Mouse (Mus musculus): ENCODE measurements around the gene Sox5. TPM values are rescaled to one million over a fixed set of nuclear protein-coding genes. Genes with fewer than 3 reads are reported as not detected.
A peak's percentile ranks its signal among the peaks of the same experiment; 100 is the strongest.

Sox5 gene
- polyA plus RNA-seq, 1 experiment, result 2.5 TPM

GRCm38 (mm10) chr6:144545549-144545948 is 236.2 kb downstream of the Sox5 start:
- H3K36me3 ChIP-seq (ENCODE audit: control insufficient read depth, insufficient read depth, low read length), result no peaks in the 10 kb centered on the region
- no peaks in the 10 kb centered on the region for H3K4me1 ChIP-seq (ENCODE audit: control insufficient read depth, insufficient read depth, insufficient read length)
- no peaks in the 10 kb centered on the region for H3K27me3 ChIP-seq (ENCODE audit: control insufficient read depth, insufficient read depth, low read length)
- no peak overlapping the region for H3K4me3 ChIP-seq (ENCODE audit: extremely low read depth, insufficient read depth, insufficient read length)
- DNase-seq (ENCODE audit: low read depth in 1 of 2, low spot score in 2 of 2), result no peak
- TF ChIP-seq CTCF (IDR thresholded peaks at IDR 0.05; ENCODE audit: extremely low read depth, insufficient read depth, insufficient read length, insufficient replicate concordance) (no peak), POLR2A (IDR thresholded peaks at IDR 0.05; ENCODE audit: low read depth, low read length) (no peak)
- WGBS, result 93% methylated on average over 8 of the region's 8 CpGs
- H3K27ac ChIP-seq (ENCODE audit: insufficient read depth, low read length), result no peak overlapping the region

GRCm38 (mm10) chr6:144541316-144541715 is 240.5 kb downstream of the Sox5 start:
- no peak overlapping the region for H3K27ac ChIP-seq (ENCODE audit: insufficient read depth, low read length)
- TF ChIP-seq POLR2A (IDR thresholded peaks at IDR 0.05; ENCODE audit: low read depth, low read length), result no peak
- TF ChIP-seq CTCF (IDR thresholded peaks at IDR 0.05; ENCODE audit: extremely low read depth, insufficient read depth, insufficient read length, insufficient replicate concordance), result no peak
- no peaks in the 10 kb centered on the region for H3K36me3 ChIP-seq (ENCODE audit: control insufficient read depth, insufficient read depth, low read length)
- WGBS, result 93% methylated on average over 9 of the region's 9 CpGs
- DNase-seq (ENCODE audit: low read depth in 1 of 2, low spot score in 2 of 2), result peak in 1 of 2 experiments; percentile 21
- H3K4me1 ChIP-seq (ENCODE audit: control insufficient read depth, insufficient read depth, insufficient read length), result no peaks in the 10 kb centered on the region; the same call in 1 of the 2 replicates
- H3K4me3 ChIP-seq (ENCODE audit: extremely low read depth, insufficient read depth, insufficient read length), result no peak overlapping the region
- no peaks in the 10 kb centered on the region for H3K27me3 ChIP-seq (ENCODE audit: control insufficient read depth, insufficient read depth, low read length)

- 88% methylated on average over 18 of the region's 18 CpGs for WGBS
- H3K4me3 ChIP-seq (ENCODE audit: extremely low read depth, insufficient read depth, insufficient read length), result no peak overlapping the region
Observed at GRCm38 (mm10) chr6:144539439-144540192, 242.2 kb downstream of the Sox5 start.

GRCm38 (mm10) chr6:144523479-144523878 is 258.3 kb downstream of the Sox5 start:
- 80% methylated on average over 11 of the region's 11 CpGs for WGBS
- TF ChIP-seq POLR2A (IDR thresholded peaks at IDR 0.05; ENCODE audit: low read depth, low read length), result no peak
- no peak for TF ChIP-seq CTCF (IDR thresholded peaks at IDR 0.05; ENCODE audit: extremely low read depth, insufficient read depth, insufficient read length, insufficient replicate concordance)
- Histone ChIP-seq H3K4me1 (ENCODE audit: control insufficient read depth, insufficient read depth, insufficient read length) (no peaks in the 10 kb centered on the region), H3K4me3 (ENCODE audit: extremely low read depth, insufficient read depth, insufficient read length) (no peak overlapping the region), H3K36me3 (ENCODE audit: control insufficient read depth, insufficient read depth, low read length) (no peaks in the 10 kb centered on the region), H3K27me3 (ENCODE audit: control insufficient read depth, insufficient read depth, low read length) (no peaks in the 10 kb centered on the region), H3K27ac (ENCODE audit: insufficient read depth, low read length) (no peak overlapping the region)
- DNase-seq (ENCODE audit: low read depth in 1 of 2, low spot score in 2 of 2), result no peak

More at GRCm38 (mm10) chr6:144539439-144540192, 242.2 kb downstream of the Sox5 start:
- no peaks in the 10 kb centered on the region for H3K36me3 ChIP-seq (ENCODE audit: control insufficient read depth, insufficient read depth, low read length)
- H3K4me1 ChIP-seq (ENCODE audit: control insufficient read depth, insufficient read depth, insufficient read length), result no peaks in the 10 kb centered on the region; the same call in 1 of the 2 replicates
- H3K27me3 ChIP-seq (ENCODE audit: control insufficient read depth, insufficient read depth, low read length), result no peaks in the 10 kb centered on the region
- TF ChIP-seq CTCF (IDR thresholded peaks at IDR 0.05; ENCODE audit: extremely low read depth, insufficient read depth, insufficient read length, insufficient replicate concordance) (no peak), POLR2A (IDR thresholded peaks at IDR 0.05; ENCODE audit: low read depth, low read length) (no peak)
- no peak for DNase-seq (ENCODE audit: low read depth in 1 of 2, low spot score in 2 of 2)
- no peak overlapping the region for H3K27ac ChIP-seq (ENCODE audit: insufficient read depth, low read length)

GRCm38 (mm10) chr6:144518811-144519210 is 263.0 kb downstream of the Sox5 start:
- Histone ChIP-seq H3K36me3 (ENCODE audit: control insufficient read depth, insufficient read depth, low read length) (no peaks in the 10 kb centered on the region), H3K4me1 (ENCODE audit: control insufficient read depth, insufficient read depth, insufficient read length) (no peaks in the 10 kb centered on the region), H3K27me3 (ENCODE audit: control insufficient read depth, insufficient read depth, low read length) (no peaks in the 10 kb centered on the region), H3K4me3 (ENCODE audit: extremely low read depth, insufficient read depth, insufficient read length) (no peak overlapping the region), H3K27ac (ENCODE audit: insufficient read depth, low read length) (no peak overlapping the region)
- no peak for DNase-seq (ENCODE audit: low read depth in 1 of 2, low spot score in 2 of 2)
- 95% methylated on average over 2 of the region's 2 CpGs for WGBS
- TF ChIP-seq CTCF (IDR thresholded peaks at IDR 0.05; ENCODE audit: extremely low read depth, insufficient read depth, insufficient read length, insufficient replicate concordance), result no peak
- TF ChIP-seq POLR2A (IDR thresholded peaks at IDR 0.05; ENCODE audit: low read depth, low read length), result no peak

GRCm38 (mm10) chr6:144515905-144516304 is 265.9 kb downstream of the Sox5 start:
- no peaks in the 10 kb centered on the region for H3K36me3 ChIP-seq (ENCODE audit: control insufficient read depth, insufficient read depth, low read length)
- no peak overlapping the region for H3K27ac ChIP-seq (ENCODE audit: insufficient read depth, low read length)
- 91% methylated on average over 8 of the region's 8 CpGs for WGBS
- H3K4me1 ChIP-seq (ENCODE audit: control insufficient read depth, insufficient read depth, insufficient read length), result no peaks in the 10 kb centered on the region
- no peak overlapping the region for H3K4me3 ChIP-seq (ENCODE audit: extremely low read depth, insufficient read depth, insufficient read length)
- no peak for DNase-seq (ENCODE audit: low read depth in 1 of 2, low spot score in 2 of 2)
- TF ChIP-seq POLR2A (IDR thresholded peaks at IDR 0.05; ENCODE audit: low read depth, low read length), result no peak
- no peak for TF ChIP-seq CTCF (IDR thresholded peaks at IDR 0.05; ENCODE audit: extremely low read depth, insufficient read depth, insufficient read length, insufficient replicate concordance)
- H3K27me3 ChIP-seq (ENCODE audit: control insufficient read depth, insufficient read depth, low read length), result no peaks in the 10 kb centered on the region

DNA sequence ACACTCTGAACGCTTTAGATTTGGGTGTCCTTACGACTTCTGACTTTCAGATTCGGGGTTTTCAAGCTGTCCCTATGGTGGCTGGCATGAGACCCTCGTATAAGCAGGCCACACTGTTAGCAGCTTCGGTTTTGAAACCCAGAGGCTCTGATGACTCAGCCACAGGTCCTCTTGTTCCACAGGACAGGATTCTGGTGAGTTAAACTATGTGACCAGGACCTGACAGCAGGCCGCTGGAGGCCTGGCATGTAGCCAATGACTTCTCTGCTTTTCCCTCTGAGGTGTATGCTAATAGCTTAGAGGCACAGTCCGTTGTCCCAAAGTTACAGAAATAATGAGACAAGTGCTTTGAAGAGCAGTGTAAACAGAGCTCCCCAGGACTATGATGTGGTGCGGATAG is 268.0 kb downstream of the Sox5 start:
- 73% methylated on average over 8 of the region's 8 CpGs for WGBS
- Histone ChIP-seq H3K27ac (ENCODE audit: insufficient read depth, low read length) (no peak overlapping the region), H3K4me1 (ENCODE audit: control insufficient read depth, insufficient read depth, insufficient read length) (no peaks in the 10 kb centered on the region), H3K27me3 (ENCODE audit: control insufficient read depth, insufficient read depth, low read length) (no peaks in the 10 kb centered on the region), H3K4me3 (ENCODE audit: extremely low read depth, insufficient read depth, insufficient read length) (no peak overlapping the region), H3K36me3 (ENCODE audit: control insufficient read depth, insufficient read depth, low read length) (no peaks in the 10 kb centered on the region)
- TF ChIP-seq POLR2A (IDR thresholded peaks at IDR 0.05; ENCODE audit: low read depth, low read length) (no peak), CTCF (IDR thresholded peaks at IDR 0.05; ENCODE audit: extremely low read depth, insufficient read depth, insufficient read length, insufficient replicate concordance) (no peak)
- no peak for DNase-seq (ENCODE audit: low read depth in 1 of 2, low spot score in 2 of 2)

All from spleen, adult 2 months (tissue).